Mouse (Mus musculus) liver, embryonic 13.5 days (tissue): ENCODE measurements at regions not wholly inside any gene's neighbourhood (a gene's known extent, or its start where the extent isn't known, plus 50 kb on each side); places are given as distances from the start of the nearest gene placed in this dataset.

ENCODE experiments used
- ATAC-seq: fragments of 200-750 bp; cut with Nextera tagmentation; 2 replicates; pipeline ENCODE4 v1.8.0; 2017; ENCODE audit warnings: low read depth, mild to moderate bottlenecking, moderate number of reproducible peaks, moderate library complexity
- DNase-seq: peaks from one replicate; pipeline ENCODE4 v3.0.0; 2022
- H3K27ac ChIP-seq: fragments of 300-500 bp; sonication (generic); 2 replicates; pipeline ENCODE4 v1.5.1; 2015; ENCODE audit warnings: moderate library complexity, mild to moderate bottlenecking, inconsistent platforms
- H3K27me3 ChIP-seq: fragments of 300-500 bp; sonication (generic); 2 replicates; pipeline ENCODE4 v1.6.1; 2015; ENCODE audit warnings: mild to moderate bottlenecking, inconsistent platforms
- H3K36me3 ChIP-seq: fragments of 300-500 bp; sonication (generic); 2 replicates; pipeline ENCODE4 v1.6.1; 2015; ENCODE audit warnings: mild to moderate bottlenecking, inconsistent platforms
- H3K4me1 ChIP-seq: fragments of 300-500 bp; sonication (generic); replicated peaks from 2 replicates; pipeline ENCODE4 v1.6.1; 2015; ENCODE audit warnings: inconsistent platforms
- H3K4me2 ChIP-seq: fragments of 300-500 bp; sonication (generic); 2 replicates; pipeline ENCODE4 v1.6.1; 2015; ENCODE audit warnings: inconsistent platforms, mild to moderate bottlenecking, moderate library complexity
- H3K4me3 ChIP-seq: fragments of 300-500 bp; sonication (generic); replicated peaks from 2 replicates; pipeline ENCODE4 v1.5.1; 2015; ENCODE audit warnings: mild to moderate bottlenecking, inconsistent platforms
- H3K9ac ChIP-seq: fragments of 300-500 bp; sonication (generic); 2 replicates; pipeline ENCODE4 v1.6.1; 2015; ENCODE audit warnings: mild to moderate bottlenecking, inconsistent platforms
- H3K9me3 ChIP-seq: fragments of 300-500 bp; sonication (generic); replicated peaks from 2 replicates; pipeline ENCODE4 v1.6.1; 2016; ENCODE audit warnings: inconsistent platforms
- WGBS: fragments of 180-500 bp; shearing (Covaris S2); methylation state at CpG from one replicate; pipeline ENCODE4 v1.1.7; 2015; ENCODE audit not compliant: insufficient replicate concordance; 5-methylcytosine and 5-hydroxymethylcytosine counted together

DNA sequence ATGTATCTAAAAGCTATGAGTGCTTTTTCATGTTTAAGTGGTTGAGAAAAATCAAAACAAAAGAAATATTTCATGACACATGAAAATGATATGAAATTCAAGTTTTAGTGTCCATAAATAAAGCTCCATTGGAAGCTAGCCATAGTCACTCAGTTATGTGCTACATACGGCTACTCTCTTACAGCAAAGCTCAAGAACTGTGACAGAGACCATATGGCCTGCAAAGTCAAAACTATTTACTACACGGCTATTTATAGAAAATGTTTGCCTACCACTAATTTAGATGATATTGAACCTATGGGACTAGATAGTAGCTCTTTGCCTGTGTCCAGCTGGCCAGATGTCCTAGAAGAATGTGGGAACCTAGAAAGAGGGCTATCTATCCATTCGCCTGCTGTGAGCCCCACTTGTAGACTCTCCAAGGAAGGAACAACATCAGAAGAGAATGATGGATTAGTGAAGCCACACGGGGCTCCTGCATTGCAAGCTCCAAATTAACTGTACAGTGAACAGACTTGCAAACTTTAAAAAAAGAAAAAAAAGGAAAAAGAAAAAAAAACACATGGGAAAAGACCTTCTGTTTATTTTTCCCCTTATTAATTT, 518.7 kb upstream of the Jag1 start:
- H3K36me3 ChIP-seq: no peaks in the 10 kb centered on the region
- DNase-seq (no peak), ATAC-seq (no peak)
- no peaks in the 10 kb centered on the region for H3K4me1 ChIP-seq
- no peak overlapping the region for H3K27ac ChIP-seq
- H3K9me3 ChIP-seq: no peaks in the 10 kb centered on the region
- no peak overlapping the region for H3K9ac ChIP-seq
- WGBS: 54% methylated on average over 4 of the region's 4 CpGs
- no peak overlapping the region for H3K4me2 ChIP-seq
- H3K4me3 ChIP-seq: no peak overlapping the region
- no peaks in the 10 kb centered on the region for H3K27me3 ChIP-seq

DNA sequence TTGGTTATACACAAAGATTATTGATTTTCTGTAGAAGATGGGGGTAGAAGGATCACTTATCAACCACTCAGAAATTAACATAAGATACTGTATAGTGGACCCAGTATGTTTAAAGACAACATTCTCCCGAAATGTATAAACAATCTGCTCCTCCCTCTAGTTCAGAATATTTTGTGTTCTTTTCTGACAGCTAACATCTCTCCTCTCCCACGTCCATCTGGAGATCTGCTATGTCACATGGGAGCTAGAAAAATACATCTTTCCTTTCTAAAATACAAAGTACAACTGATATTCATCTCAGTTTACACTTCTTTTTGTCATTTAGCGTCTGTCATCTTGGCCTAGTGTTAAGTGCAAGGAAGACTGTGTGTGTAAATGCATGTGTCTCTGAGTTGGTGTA, 500.2 kb upstream of the Jag1 start:
- no peaks in the 10 kb centered on the region for H3K4me1 ChIP-seq
- ATAC-seq (no peak), DNase-seq (no peak)
- no peak overlapping the region for H3K27ac ChIP-seq
- H3K4me2 ChIP-seq: no peak overlapping the region
- H3K4me3 ChIP-seq: no peak overlapping the region
- no peaks in the 10 kb centered on the region for H3K36me3 ChIP-seq
- WGBS: 45% methylated on average over 3 of the region's 3 CpGs
- no peak overlapping the region for H3K9ac ChIP-seq
- no peaks in the 10 kb centered on the region for H3K9me3 ChIP-seq
- H3K27me3 ChIP-seq: no peaks in the 10 kb centered on the region

DNA sequence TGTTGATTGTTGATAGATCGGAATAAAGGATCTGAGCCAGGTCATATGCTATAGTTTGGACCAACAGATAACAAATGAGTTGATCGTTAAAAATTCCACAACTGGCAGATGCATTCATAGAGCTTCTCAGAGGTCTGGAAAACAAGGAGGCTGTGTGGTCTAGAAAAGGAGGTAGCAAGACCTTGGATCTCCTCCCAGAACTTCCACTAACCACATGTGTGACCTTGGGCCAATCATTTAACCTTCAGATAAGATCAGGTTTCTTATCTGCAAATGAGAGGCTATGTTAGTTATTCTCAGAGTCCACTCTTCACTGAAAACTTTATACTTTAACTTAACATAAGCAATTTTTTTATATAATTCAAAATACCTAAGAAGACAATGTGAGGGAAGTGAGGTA, 497.3 kb upstream of the Jag1 start:
- no peak overlapping the region for H3K27ac ChIP-seq
- no peak overlapping the region for H3K4me2 ChIP-seq
- DNase-seq (no peak), ATAC-seq (no peak)
- no peaks in the 10 kb centered on the region for H3K27me3 ChIP-seq
- no peak overlapping the region for H3K9ac ChIP-seq
- no peaks in the 10 kb centered on the region for H3K9me3 ChIP-seq
- WGBS: 76% methylated on average over 2 of the region's 2 CpGs
- no peaks in the 10 kb centered on the region for H3K36me3 ChIP-seq
- H3K4me3 ChIP-seq: no peak overlapping the region
- H3K4me1 ChIP-seq: no peaks in the 10 kb centered on the region

DNA sequence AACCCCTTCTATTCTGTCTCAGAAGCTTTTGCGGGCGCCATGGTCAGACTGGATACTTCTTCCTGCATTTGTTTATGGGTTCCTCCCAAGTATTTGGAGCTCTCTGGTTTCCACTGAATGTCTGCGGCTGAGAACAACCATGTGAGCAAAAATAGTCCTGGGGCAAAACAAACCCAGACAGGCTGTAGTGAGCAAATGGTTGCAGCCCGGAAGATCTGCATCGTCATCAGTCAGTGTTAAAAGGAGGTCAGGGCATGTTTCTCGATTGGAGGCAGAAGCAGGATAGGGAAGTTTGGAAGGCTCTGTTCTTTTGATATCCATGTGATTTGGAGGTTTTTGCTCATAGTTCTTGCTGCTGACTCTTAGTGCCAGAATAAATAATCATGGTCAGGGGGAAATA, 492.1 kb upstream of the Jag1 start:
- Histone ChIP-seq H3K9ac (no peak overlapping the region), H3K27ac (no peak overlapping the region), H3K4me1 (no peaks in the 10 kb centered on the region), H3K4me3 (no peak overlapping the region), H3K27me3 (no peaks in the 10 kb centered on the region), H3K36me3 (no peaks in the 10 kb centered on the region), H3K4me2 (no peak overlapping the region), H3K9me3 (no peaks in the 10 kb centered on the region)
- DNase-seq (no peak), ATAC-seq (no peak)
- 44% methylated on average over 6 of the region's 6 CpGs for WGBS

DNA sequence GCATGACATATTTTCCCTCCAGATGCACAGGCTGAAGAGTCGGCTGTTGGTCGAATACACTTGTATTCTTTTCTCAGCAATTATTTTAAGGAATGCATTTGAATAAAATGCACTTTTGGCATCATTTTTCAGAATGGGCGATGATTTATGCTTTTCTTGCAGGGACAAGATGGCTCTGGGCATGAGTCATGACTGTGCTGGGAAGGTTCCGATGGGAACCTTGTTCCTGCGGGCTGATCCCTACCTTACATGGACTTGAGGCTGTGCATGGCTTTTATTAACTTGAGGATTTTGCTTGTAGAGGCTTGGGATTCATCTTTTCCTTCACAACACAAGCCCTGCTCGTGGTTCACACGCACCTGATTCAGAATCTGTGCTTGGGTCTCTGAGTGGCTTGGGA, 481.7 kb upstream of the Jag1 start:
- Histone ChIP-seq H3K27me3 (no peaks in the 10 kb centered on the region), H3K4me1 (no peaks in the 10 kb centered on the region), H3K9me3 (no peaks in the 10 kb centered on the region), H3K9ac (no peak overlapping the region), H3K4me3 (no peak overlapping the region), H3K27ac (no peak overlapping the region), H3K36me3 (no peaks in the 10 kb centered on the region), H3K4me2 (no peak overlapping the region)
- WGBS: 68% methylated on average over 7 of the region's 7 CpGs
- ATAC-seq (no peak), DNase-seq (no peak)

DNA sequence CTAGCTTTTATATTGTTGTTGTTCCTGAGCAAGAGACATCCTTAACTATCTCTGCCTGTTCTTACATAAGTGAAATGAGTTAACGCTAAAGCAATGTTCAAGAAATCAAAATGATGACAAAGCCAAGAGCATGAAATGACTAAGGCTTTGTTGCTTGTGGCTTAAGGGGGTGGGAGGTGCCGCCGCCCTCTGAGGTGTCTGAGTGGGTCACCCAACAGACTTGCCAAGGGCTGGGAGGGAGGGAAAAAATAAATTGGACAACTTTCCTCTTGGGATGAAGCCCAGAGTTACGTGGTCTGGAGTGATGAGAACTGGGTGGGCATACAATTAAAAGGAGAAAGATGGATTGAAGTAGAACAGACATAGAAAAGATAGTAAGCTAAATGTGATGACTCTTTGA, 478.1 kb upstream of the Jag1 start:
- WGBS: 74% methylated on average over 4 of the region's 4 CpGs
- no peak for ATAC-seq

DNA sequence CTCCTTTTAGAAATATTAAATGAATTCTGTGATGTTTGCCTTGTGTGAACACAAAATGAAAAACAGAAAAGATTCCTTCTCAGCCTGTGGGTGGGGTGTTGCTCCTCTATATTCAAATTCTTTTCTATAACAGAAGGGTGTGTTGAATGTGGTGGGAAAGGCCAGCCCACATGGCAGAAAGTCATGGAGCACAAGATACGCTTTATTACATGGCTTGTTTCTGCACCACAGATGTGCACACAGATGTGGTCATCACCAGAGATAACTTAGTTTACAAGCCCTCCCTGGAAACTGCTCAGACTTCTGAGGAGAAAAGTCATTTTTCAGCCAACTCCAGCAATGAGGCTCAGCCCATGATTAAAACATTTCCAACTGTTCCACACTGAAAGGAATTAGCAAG, 475.1 kb upstream of the Jag1 start:
- Histone ChIP-seq H3K27me3 (no peaks in the 10 kb centered on the region), H3K9me3 (no peaks in the 10 kb centered on the region)
- no peak for ATAC-seq

More for the DNA sequence above, 478.1 kb upstream of the Jag1 start:
- no peaks in the 10 kb centered on the region for H3K27me3 ChIP-seq
- H3K4me2 ChIP-seq: no peak overlapping the region
- no peaks in the 10 kb centered on the region for H3K36me3 ChIP-seq
- H3K4me3 ChIP-seq: no peak overlapping the region
- no peaks in the 10 kb centered on the region for H3K4me1 ChIP-seq
- H3K27ac ChIP-seq: no peak overlapping the region
- no peak overlapping the region for H3K9ac ChIP-seq
- H3K9me3 ChIP-seq: no peaks in the 10 kb centered on the region
- no peak for DNase-seq

DNA sequence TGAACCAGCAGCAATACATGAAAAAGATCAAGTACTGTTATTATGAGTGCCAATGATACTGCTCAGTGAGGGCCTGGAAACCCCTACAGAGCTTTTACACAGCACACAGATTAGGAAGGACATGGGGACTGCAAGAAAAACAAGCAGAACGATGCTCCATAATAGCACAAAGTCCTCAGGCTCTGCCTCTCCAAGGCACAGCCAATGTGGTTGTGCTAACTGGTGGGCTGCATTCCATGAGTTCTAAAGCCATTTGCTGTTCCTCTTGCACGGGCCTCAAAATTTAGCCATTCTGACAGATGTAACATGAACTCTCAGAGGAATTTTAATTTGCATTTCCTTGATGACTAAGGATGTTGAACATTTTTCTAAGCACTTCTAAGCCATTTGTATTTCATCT, 465.0 kb upstream of the Jag1 start:
- DNase-seq (no peak), ATAC-seq (no peak)
- Histone ChIP-seq H3K4me3 (no peak overlapping the region), H3K36me3 (no peaks in the 10 kb centered on the region), H3K4me1 (no peaks in the 10 kb centered on the region), H3K9me3 (no peaks in the 10 kb centered on the region), H3K27me3 (no peaks in the 10 kb centered on the region), H3K9ac (no peak overlapping the region), H3K27ac (no peak overlapping the region), H3K4me2 (no peak overlapping the region)
- WGBS: 32% methylated on average over 2 of the region's 2 CpGs

More for the DNA sequence above, 475.1 kb upstream of the Jag1 start:
- no peak for DNase-seq
- WGBS: 59% methylated on average over 1 of the region's 1 CpGs
- Histone ChIP-seq H3K27ac (no peak overlapping the region), H3K36me3 (no peaks in the 10 kb centered on the region), H3K9ac (no peak overlapping the region), H3K4me2 (no peak overlapping the region), H3K4me1 (no peaks in the 10 kb centered on the region), H3K4me3 (no peak overlapping the region)

DNA sequence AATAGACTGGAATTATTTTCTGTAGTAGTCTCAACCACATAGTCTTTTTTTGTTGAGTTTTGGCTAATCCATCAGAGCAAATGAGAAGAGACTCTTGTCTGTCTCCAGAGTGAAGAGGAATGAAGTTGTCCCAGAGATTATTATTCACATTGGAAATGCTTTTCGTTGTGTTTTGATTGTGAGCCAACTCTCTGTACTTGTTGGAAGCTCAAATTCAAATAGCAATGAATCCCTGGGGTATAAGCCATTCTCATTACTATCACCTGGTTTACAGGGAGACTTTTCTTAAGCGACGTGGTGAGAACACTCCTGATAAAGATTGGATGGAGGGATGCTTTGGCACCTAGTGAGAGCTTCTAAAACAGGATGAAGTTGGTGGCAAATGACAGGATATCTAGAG, 459.3 kb upstream of the Jag1 start:
- no peaks in the 10 kb centered on the region for H3K9me3 ChIP-seq
- WGBS: 53% methylated on average over 3 of the region's 3 CpGs

DNA sequence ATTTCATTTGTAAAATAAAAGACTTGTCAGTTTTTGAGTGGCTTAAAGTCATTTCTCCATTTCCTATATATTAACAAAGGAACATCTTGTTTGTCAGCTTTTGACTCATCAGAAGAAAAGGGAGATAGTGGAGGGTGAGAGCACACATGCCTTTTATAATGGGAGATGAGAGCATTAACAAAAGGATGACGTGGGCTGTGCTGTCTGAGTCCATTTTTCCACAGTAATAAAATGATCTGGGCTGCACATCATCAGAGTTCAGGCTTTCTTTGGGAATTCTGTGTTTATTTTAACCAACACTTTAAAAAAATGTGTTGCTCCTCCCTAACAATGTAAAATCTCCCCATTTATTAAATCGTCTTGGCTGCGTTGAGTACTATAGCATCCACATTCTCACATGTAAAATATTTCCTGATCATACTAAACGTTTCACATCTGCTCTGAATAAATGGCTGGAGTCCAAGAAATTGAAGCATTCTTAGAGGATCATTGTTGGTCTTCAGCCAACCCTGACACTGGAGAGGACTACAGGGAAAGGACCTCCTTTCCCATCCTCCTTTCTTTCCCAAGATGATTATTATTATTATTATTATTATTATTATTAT, 458.5 kb upstream of the Jag1 start:
- no peaks in the 10 kb centered on the region for H3K36me3 ChIP-seq
- no peak overlapping the region for H3K4me3 ChIP-seq
- H3K4me2 ChIP-seq: no peak overlapping the region
- no peaks in the 10 kb centered on the region for H3K27me3 ChIP-seq
- ATAC-seq: no peak
- no peaks in the 10 kb centered on the region for H3K4me1 ChIP-seq
- 59% methylated on average over 4 of the region's 4 CpGs for WGBS
- H3K27ac ChIP-seq: no peak overlapping the region
- no peak for DNase-seq
- no peaks in the 10 kb centered on the region for H3K9me3 ChIP-seq
- no peak overlapping the region for H3K9ac ChIP-seq

More for the DNA sequence above, 459.3 kb upstream of the Jag1 start:
- Histone ChIP-seq H3K27me3 (no peaks in the 10 kb centered on the region), H3K4me3 (no peak overlapping the region), H3K9ac (no peak overlapping the region), H3K27ac (no peak overlapping the region), H3K4me1 (no peaks in the 10 kb centered on the region), H3K4me2 (no peak overlapping the region), H3K36me3 (no peaks in the 10 kb centered on the region)
- no peak for ATAC-seq
- DNase-seq: no peak

DNA sequence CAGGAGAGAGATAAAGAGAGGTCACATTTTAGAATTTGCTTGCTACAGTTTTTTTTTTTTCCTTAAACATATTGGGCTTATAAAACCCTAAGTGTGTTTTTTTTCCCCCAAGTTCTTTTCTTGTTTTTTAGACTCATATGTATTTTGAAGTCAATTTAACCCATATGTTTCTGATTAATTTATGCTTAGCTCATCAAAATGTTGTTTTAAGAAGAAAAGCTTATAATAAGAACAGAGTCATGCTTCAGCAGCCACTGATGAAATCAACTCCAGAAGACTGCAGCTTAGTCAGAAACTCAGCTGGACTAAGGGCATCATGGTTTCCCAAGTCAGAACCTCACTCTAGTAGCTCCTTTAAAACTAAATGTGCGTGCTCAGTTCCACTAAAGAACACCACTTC, 454.7 kb upstream of the Jag1 start:
- Histone ChIP-seq H3K27me3 (no peaks in the 10 kb centered on the region), H3K4me2 (no peak overlapping the region), H3K36me3 (no peaks in the 10 kb centered on the region), H3K9ac (no peak overlapping the region), H3K27ac (no peak overlapping the region), H3K4me1 (no peaks in the 10 kb centered on the region), H3K9me3 (no peaks in the 10 kb centered on the region), H3K4me3 (no peak overlapping the region)
- DNase-seq: no peak
- WGBS: 57% methylated on average over 1 of the region's 1 CpGs
- no peak for ATAC-seq

DNA sequence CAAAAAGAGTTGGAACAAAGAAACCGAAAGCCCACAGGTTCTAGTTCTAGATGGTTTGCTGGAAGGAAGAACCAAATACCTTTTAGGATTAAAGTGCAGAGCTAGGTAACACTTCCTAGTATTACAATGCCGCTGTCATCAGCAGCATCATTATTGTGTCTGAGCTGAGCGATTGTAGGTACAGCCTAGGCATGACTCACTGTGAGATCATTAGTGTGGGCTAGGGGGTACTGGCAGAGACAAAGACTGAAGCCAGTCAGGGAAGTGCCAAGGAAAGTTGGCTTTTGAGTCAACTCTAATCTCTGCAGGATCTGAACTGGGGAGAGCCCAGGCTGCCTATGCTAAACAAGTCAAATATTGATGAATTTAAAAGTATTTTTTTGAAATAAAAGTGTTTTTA, 450.2 kb upstream of the Jag1 start:
- no peak for DNase-seq
- Histone ChIP-seq H3K27me3 (no peaks in the 10 kb centered on the region), H3K4me2 (no peak overlapping the region), H3K9me3 (no peaks in the 10 kb centered on the region), H3K9ac (no peak overlapping the region), H3K4me3 (no peak overlapping the region), H3K36me3 (no peaks in the 10 kb centered on the region), H3K27ac (no peak overlapping the region), H3K4me1 (no peaks in the 10 kb centered on the region)
- no peak for ATAC-seq
- 70% methylated on average over 3 of the region's 3 CpGs for WGBS
